Mouse (Mus musculus): Measurements from ENCODE around the gene Ddx49. TPM values are rescaled to one million over a fixed set of nuclear protein-coding genes. Genes with fewer than 3 reads are reported as not detected.

Gene Ddx49
- polyA plus RNA-seq, 1 experiment from 2014 or later: 28.9 TPM

DNA sequence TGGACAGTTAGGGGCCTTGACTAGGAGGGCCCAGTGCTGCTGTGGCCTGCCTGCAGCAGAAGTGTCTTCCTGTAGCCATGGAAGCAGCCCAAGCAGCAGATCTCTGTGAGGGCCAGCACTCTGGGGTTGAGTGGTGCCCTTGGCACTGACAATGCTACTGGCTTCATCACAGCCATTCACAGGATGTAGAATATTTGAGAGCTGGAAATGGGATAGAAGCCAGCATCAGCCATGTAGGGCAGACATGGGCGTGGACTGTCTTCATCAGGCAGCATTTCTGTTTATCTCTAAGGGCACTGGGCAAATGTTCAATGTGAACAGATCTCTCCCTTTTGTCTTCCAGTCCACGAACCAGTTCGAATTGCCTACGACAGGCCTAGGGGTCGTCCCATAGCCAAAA lies 43.7 kb downstream of the Ddx49 start:
- H3K4me2 ChIP-seq (ENCODE audit: low read length): no peak overlapping the region
- H3K36me3 ChIP-seq (ENCODE audit: control insufficient read depth, insufficient read depth, low read length): peaks cover 100% of the 10 kb centered on the region
- H3K27me3 ChIP-seq (ENCODE audit: control insufficient read depth, insufficient read depth, low read length): no peaks in the 10 kb centered on the region
- H3K27ac ChIP-seq (replicated peaks in 1 of 2; ENCODE audit: control insufficient read depth in 1 of 2, insufficient read depth in 1 of 2, low read depth in 2 of 2, low read length in 2 of 2): peak overlapping the region; percentile 39 to 67
- peak; percentile 69 for ATAC-seq (ENCODE audit: insufficient number of reproducible peaks, insufficient read depth, low FRiP score, low read depth)
- H3K9ac ChIP-seq (ENCODE audit: low read length): no peak overlapping the region
- 73% methylated on average over 5 of the region's 5 CpGs for WGBS
- no peak overlapping the region for H3K4me3 ChIP-seq (ENCODE audit: control insufficient read depth in 1 of 2, insufficient read depth in 1 of 2, low read depth in 1 of 2, low read length in 2 of 2)
- H3K4me1 ChIP-seq (ENCODE audit: control insufficient read depth in 2 of 2, insufficient read depth in 2 of 2, low read length in 2 of 2): peaks cover 3 to 9% of the 10 kb centered on the region in 2 experiments
- no peaks in the 10 kb centered on the region for H3K9me3 ChIP-seq (ENCODE audit: control insufficient read depth, low read length)

DNA sequence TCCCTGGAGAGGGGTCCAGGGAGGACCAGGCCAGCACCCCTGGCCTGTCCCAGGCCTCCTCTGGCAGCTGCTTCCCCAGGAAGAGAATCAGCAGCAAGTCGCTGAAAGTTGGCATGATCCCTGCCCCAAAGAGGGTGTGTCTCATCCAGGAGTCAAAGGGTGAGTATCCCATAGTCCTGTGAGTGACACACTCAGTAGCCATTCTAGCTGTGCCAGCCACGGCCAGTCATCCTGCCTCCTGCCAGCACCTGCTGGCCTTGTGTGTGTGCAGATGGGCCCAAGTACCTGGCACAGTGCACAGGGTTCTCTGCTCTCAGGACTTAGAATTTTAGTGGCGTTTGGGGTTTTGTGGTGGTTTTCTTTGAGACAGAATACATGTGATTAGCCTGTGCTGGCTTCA lies 44.8 kb downstream of the Ddx49 start:
- 81% methylated on average over 3 of the region's 3 CpGs for WGBS
- no peak overlapping the region for H3K9ac ChIP-seq (ENCODE audit: low read length)
- H3K36me3 ChIP-seq (ENCODE audit: control insufficient read depth, insufficient read depth, low read length): peaks cover 100% of the 10 kb centered on the region
- no peak overlapping the region for H3K27ac ChIP-seq (replicated peaks in 1 of 2; ENCODE audit: control insufficient read depth in 1 of 2, insufficient read depth in 1 of 2, low read depth in 2 of 2, low read length in 2 of 2)
- H3K4me3 ChIP-seq (ENCODE audit: control insufficient read depth in 1 of 2, insufficient read depth in 1 of 2, low read depth in 1 of 2, low read length in 2 of 2): no peak overlapping the region
- no peaks in the 10 kb centered on the region for H3K9me3 ChIP-seq (ENCODE audit: control insufficient read depth, low read length)
- peaks cover 3 to 9% of the 10 kb centered on the region in 2 experiments for H3K4me1 ChIP-seq (ENCODE audit: control insufficient read depth in 2 of 2, insufficient read depth in 2 of 2, low read length in 2 of 2)
- no peaks in the 10 kb centered on the region for H3K27me3 ChIP-seq (ENCODE audit: control insufficient read depth, insufficient read depth, low read length)
- H3K4me2 ChIP-seq (ENCODE audit: low read length): no peak overlapping the region
- no peak for ATAC-seq (ENCODE audit: insufficient number of reproducible peaks, insufficient read depth, low FRiP score, low read depth)

DNA sequence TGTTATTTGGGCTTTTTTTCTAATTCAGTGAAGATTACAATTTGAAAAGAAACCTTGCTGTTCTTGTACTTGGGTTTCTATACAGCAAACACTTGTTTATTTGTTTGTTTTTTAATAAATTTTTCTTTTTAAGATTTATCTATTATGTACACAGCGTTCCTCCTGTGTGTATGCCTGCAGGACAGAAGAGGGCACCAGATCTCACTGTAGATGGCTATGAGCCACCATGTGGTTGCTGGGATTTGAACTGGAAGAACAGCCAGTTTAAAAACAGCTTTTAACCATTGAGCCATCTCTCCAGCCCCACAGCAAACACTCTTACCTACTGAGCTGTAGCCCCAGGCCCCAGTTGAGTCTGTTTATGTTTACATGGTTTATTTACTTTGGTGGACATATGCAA lies 47.7 kb downstream of the Ddx49 start:
- 67% methylated on average over 1 of the region's 1 CpGs for WGBS

GRCm38 (mm10) chr8:70247841-70248240 lies 54.4 kb downstream of the Ddx49 start:
- 96% methylated on average over 3 of the region's 3 CpGs for WGBS
- no peak overlapping the region for H3K4me3 ChIP-seq (ENCODE audit: control insufficient read depth in 1 of 2, insufficient read depth in 1 of 2, low read depth in 1 of 2, low read length in 2 of 2)
- no peaks in the 10 kb centered on the region for H3K27me3 ChIP-seq (ENCODE audit: control insufficient read depth, insufficient read depth, low read length)
- no peak for ATAC-seq (ENCODE audit: insufficient number of reproducible peaks, insufficient read depth, low FRiP score, low read depth)
- H3K27ac ChIP-seq (replicated peaks in 1 of 2; ENCODE audit: control insufficient read depth in 1 of 2, insufficient read depth in 1 of 2, low read depth in 2 of 2, low read length in 2 of 2): no peak overlapping the region
- no peaks in the 10 kb centered on the region for H3K9me3 ChIP-seq (ENCODE audit: control insufficient read depth, low read length)
- H3K4me2 ChIP-seq (ENCODE audit: low read length): no peak overlapping the region
- no peak overlapping the region for H3K9ac ChIP-seq (ENCODE audit: low read length)
- peaks cover 96% of the 10 kb centered on the region for H3K36me3 ChIP-seq (ENCODE audit: control insufficient read depth, insufficient read depth, low read length)
- H3K4me1 ChIP-seq (ENCODE audit: control insufficient read depth in 2 of 2, insufficient read depth in 2 of 2, low read length in 2 of 2): no peaks in the 10 kb centered on the region

More for the DNA sequence above, 47.7 kb downstream of the Ddx49 start:
- H3K36me3 ChIP-seq (ENCODE audit: control insufficient read depth, insufficient read depth, low read length): peaks cover 100% of the 10 kb centered on the region
- H3K4me3 ChIP-seq (ENCODE audit: control insufficient read depth in 1 of 2, insufficient read depth in 1 of 2, low read depth in 1 of 2, low read length in 2 of 2): no peak overlapping the region
- H3K27ac ChIP-seq (replicated peaks in 1 of 2; ENCODE audit: control insufficient read depth in 1 of 2, insufficient read depth in 1 of 2, low read depth in 2 of 2, low read length in 2 of 2): no peak overlapping the region
- no peaks in the 10 kb centered on the region for H3K9me3 ChIP-seq (ENCODE audit: control insufficient read depth, low read length)
- H3K27me3 ChIP-seq (ENCODE audit: control insufficient read depth, insufficient read depth, low read length): no peaks in the 10 kb centered on the region
- no peak overlapping the region for H3K4me2 ChIP-seq (ENCODE audit: low read length)
- peaks cover 3 to 9% of the 10 kb centered on the region in 2 experiments for H3K4me1 ChIP-seq (ENCODE audit: control insufficient read depth in 2 of 2, insufficient read depth in 2 of 2, low read length in 2 of 2)
- no peak overlapping the region for H3K9ac ChIP-seq (ENCODE audit: low read length)
- ATAC-seq (ENCODE audit: insufficient number of reproducible peaks, insufficient read depth, low FRiP score, low read depth): no peak

DNA sequence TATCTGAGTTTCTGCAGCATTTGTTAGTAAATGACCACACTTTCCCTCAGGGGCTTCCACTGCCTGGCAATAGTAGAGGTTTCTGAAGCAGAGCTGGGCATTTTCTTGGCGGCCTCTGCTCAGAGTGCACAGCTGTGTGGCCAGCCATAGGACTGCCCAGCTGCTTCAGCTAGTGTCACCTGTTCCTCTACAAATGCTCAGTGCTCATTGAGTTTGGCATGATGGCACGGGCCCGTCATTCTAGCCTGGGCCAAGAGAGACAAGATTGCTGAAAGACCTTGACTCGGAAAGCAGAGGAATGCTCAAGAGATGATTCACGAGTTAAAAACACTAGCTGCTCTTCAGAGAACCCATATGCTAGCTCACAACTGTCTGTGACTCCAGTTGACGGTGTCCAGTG lies 55.7 kb downstream of the Ddx49 start:
- Histone ChIP-seq H3K4me2 (ENCODE audit: low read length) (no peak overlapping the region), H3K9ac (ENCODE audit: low read length) (no peak overlapping the region), H3K4me3 (ENCODE audit: control insufficient read depth in 1 of 2, insufficient read depth in 1 of 2, low read depth in 1 of 2, low read length in 2 of 2) (no peak overlapping the region), H3K27ac (replicated peaks in 1 of 2; ENCODE audit: control insufficient read depth in 1 of 2, insufficient read depth in 1 of 2, low read depth in 2 of 2, low read length in 2 of 2) (no peak overlapping the region), H3K27me3 (ENCODE audit: control insufficient read depth, insufficient read depth, low read length) (no peaks in the 10 kb centered on the region), H3K9me3 (ENCODE audit: control insufficient read depth, low read length) (no peaks in the 10 kb centered on the region), H3K36me3 (ENCODE audit: control insufficient read depth, insufficient read depth, low read length) (peaks cover 96% of the 10 kb centered on the region), H3K4me1 (ENCODE audit: control insufficient read depth in 2 of 2, insufficient read depth in 2 of 2, low read length in 2 of 2) (no peaks in the 10 kb centered on the region)
- WGBS: 86% methylated on average over 6 of the region's 6 CpGs
- no peak for ATAC-seq (ENCODE audit: insufficient number of reproducible peaks, insufficient read depth, low FRiP score, low read depth)

Other genes with a start within 250 kb of the Ddx49 start
- 0.50 and 2.0 TPM in 2 replicates for gene Tm6sf2, start 229.6 kb downstream of the Ddx49 start, polyA plus RNA-seq (2014; fragmentation: Nextera tagmentation; extraction: Ambion mirVana)
- gene Hapln4, start 219.0 kb downstream of the Ddx49 start, polyA plus RNA-seq (2014; fragmentation: Nextera tagmentation; extraction: Ambion mirVana): 0.19 TPM in 1 of 2 replicates, not detected in the other
- 0.26 and 0.34 TPM in 2 replicates for gene Ncan, start 181.6 kb downstream of the Ddx49 start, polyA plus RNA-seq (2014; fragmentation: Nextera tagmentation; extraction: Ambion mirVana)
- gene Nr2c2ap, start 171.2 kb downstream of the Ddx49 start, polyA plus RNA-seq (2014; fragmentation: Nextera tagmentation; extraction: Ambion mirVana): 23.0 and 26.2 TPM in 2 replicates
- gene Rfxank, start 163.3 kb downstream of the Ddx49 start, polyA plus RNA-seq (2014; fragmentation: Nextera tagmentation; extraction: Ambion mirVana): 18.1 and 21.0 TPM in 2 replicates
- 46.7 and 50.3 TPM in 2 replicates for gene Borcs8, start 163.0 kb downstream of the Ddx49 start, polyA plus RNA-seq (2014; fragmentation: Nextera tagmentation; extraction: Ambion mirVana)
- gene Mef2b, start 162.8 kb downstream of the Ddx49 start, polyA plus RNA-seq (2014; fragmentation: Nextera tagmentation; extraction: Ambion mirVana): 0.22 TPM in 1 of 2 replicates, not detected in the other
- 73.0 and 77.4 TPM in 2 replicates for gene Tmem161a, start 130.1 kb downstream of the Ddx49 start, polyA plus RNA-seq (2014; fragmentation: Nextera tagmentation; extraction: Ambion mirVana)
- gene Slc25a42, start 90.2 kb downstream of the Ddx49 start, polyA plus RNA-seq (2014; fragmentation: Nextera tagmentation; extraction: Ambion mirVana): 5.8 and 7.1 TPM in 2 replicates
- gene Sugp2, start 68.3 kb downstream of the Ddx49 start, polyA plus RNA-seq (2014; fragmentation: Nextera tagmentation; extraction: Ambion mirVana): 23.1 and 29.1 TPM in 2 replicates
- gene Armc6, start 68.0 kb downstream of the Ddx49 start, polyA plus RNA-seq (2014; fragmentation: Nextera tagmentation; extraction: Ambion mirVana): 12.1 and 16.5 TPM in 2 replicates
- 22.2 and 25.0 TPM in 2 replicates for gene Homer3, start 19.7 kb downstream of the Ddx49 start, polyA plus RNA-seq (2014; fragmentation: Nextera tagmentation; extraction: Ambion mirVana)
- 294 and 319 TPM in 2 replicates for gene Cope, start within 50 bp of the Ddx49 start, polyA plus RNA-seq (2014; fragmentation: Nextera tagmentation; extraction: Ambion mirVana)
- gene Cers1, start 13.3 kb upstream of the Ddx49 start, polyA plus RNA-seq (2014; fragmentation: Nextera tagmentation; extraction: Ambion mirVana): 1.8 and 2.3 TPM in 2 replicates
- gene Gdf1, start 27.3 kb upstream of the Ddx49 start, polyA plus RNA-seq (2014; fragmentation: Nextera tagmentation; extraction: Ambion mirVana): 0.57 TPM in 1 of 2 replicates, not detected in the other
- 14.2 and 18.1 TPM in 2 replicates for gene Upf1, start 50.8 kb upstream of the Ddx49 start, polyA plus RNA-seq (2014; fragmentation: Nextera tagmentation; extraction: Ambion mirVana)
- 3.0 and 4.6 TPM in 2 replicates for gene Comp, start 71.1 kb upstream of the Ddx49 start, polyA plus RNA-seq (2014; fragmentation: Nextera tagmentation; extraction: Ambion mirVana)
- gene Crtc1, start 137.1 kb upstream of the Ddx49 start, polyA plus RNA-seq (2014; fragmentation: Nextera tagmentation; extraction: Ambion mirVana): 12.2 and 14.1 TPM in 2 replicates
- gene Klhl26, start 174.5 kb upstream of the Ddx49 start, polyA plus RNA-seq (2014; fragmentation: Nextera tagmentation; extraction: Ambion mirVana): 9.6 and 9.8 TPM in 2 replicates
- 0.31 TPM in 1 of 2 replicates, not detected in the other for gene Tmem59l, start 184.9 kb upstream of the Ddx49 start, polyA plus RNA-seq (2014; fragmentation: Nextera tagmentation; extraction: Ambion mirVana)
- gene Crlf1, start 190.7 kb upstream of the Ddx49 start, polyA plus RNA-seq (2014; fragmentation: Nextera tagmentation; extraction: Ambion mirVana): 0.42 and 2.0 TPM in 2 replicates
- 129 and 138 TPM in 2 replicates for gene Rex1bd, start 204.3 kb upstream of the Ddx49 start, polyA plus RNA-seq (2014; fragmentation: Nextera tagmentation; extraction: Ambion mirVana)
- 900 and 1,040 TPM in 2 replicates for gene Uba52, start 208.3 kb upstream of the Ddx49 start, polyA plus RNA-seq (2014; fragmentation: Nextera tagmentation; extraction: Ambion mirVana)
- gene Fkbp8, start 225.2 kb upstream of the Ddx49 start, polyA plus RNA-seq (2014; fragmentation: Nextera tagmentation; extraction: Ambion mirVana): 189 and 209 TPM in 2 replicates
- gene Kxd1, start 225.5 kb upstream of the Ddx49 start, polyA plus RNA-seq (2014; fragmentation: Nextera tagmentation; extraction: Ambion mirVana): 79.3 and 85.7 TPM in 2 replicates
- gene Ell, start 237.0 kb upstream of the Ddx49 start, polyA plus RNA-seq (2014; fragmentation: Nextera tagmentation; extraction: Ambion mirVana): 13.0 and 13.2 TPM in 2 replicates